Mouse (Mus musculus): Measurements from ENCODE around the gene Gpd2.

The Gpd2 gene

DNA sequence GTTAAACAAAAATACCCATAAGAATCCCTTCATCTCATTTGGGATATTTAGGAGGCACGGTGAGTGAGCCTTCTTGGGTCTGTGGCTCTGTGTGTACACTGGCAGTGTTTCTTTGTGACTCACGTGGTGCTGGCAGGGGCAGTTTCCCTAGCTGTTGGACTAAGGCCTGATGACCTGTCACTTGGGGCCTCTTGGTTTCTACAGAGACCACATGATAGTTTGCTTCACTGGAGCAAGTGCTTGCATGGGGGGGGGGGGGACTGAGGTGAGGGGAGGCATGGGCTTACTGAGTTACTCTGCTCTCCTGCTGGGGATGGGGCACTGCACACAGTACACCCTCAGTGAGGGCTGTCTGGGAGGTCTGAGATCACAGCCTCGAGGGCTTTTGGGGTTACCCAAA lies 64.1 kb downstream of the Gpd2 start:
- 33% methylated on average over 3 of the region's 3 CpGs for WGBS

DNA sequence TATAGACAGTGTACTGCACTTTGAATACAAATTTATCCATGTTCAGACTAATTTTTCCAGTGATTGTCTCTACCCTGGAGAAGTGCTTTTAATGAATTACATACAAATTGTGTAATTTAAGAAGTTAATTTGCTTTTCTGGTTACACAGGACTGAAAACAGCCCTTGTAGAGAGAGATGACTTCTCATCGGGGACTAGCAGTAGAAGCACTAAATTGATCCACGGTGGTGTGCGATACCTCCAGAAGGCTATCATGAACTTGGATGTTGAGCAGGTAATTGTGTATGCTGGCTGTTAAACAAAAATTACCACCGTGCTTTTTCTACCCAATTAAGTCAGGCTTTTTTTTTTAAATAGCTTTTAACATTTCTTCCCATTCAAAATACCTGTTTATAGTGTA lies 66.8 kb downstream of the Gpd2 start:
- 81% methylated on average over 4 of the region's 4 CpGs for WGBS

DNA sequence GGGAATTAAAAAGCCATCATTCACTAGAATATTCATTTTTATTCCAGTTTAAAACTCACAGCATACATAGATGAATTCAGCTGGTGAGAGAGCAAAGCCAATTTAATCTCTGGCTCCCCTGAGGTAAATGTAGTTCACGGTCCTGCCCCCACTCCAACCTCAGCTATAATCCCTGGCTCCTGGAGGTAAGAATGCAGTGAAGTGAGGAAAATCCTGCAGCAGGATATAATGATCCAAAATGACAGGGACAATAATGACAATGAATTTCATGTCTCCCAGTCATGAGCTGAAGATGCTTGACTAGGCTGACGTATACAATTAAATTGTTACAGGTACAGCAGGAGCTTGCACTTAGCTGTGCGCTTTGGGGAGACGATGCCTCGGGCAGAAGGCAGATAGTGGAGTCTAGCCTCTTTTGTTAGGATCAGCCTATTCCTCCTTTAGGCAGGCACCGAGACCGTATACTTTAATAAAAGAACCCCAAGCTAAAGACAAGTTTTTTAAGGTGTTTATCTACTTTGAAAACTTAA lies 74.9 kb downstream of the Gpd2 start:
- 92% methylated on average over 7 of the region's 7 CpGs for WGBS

DNA sequence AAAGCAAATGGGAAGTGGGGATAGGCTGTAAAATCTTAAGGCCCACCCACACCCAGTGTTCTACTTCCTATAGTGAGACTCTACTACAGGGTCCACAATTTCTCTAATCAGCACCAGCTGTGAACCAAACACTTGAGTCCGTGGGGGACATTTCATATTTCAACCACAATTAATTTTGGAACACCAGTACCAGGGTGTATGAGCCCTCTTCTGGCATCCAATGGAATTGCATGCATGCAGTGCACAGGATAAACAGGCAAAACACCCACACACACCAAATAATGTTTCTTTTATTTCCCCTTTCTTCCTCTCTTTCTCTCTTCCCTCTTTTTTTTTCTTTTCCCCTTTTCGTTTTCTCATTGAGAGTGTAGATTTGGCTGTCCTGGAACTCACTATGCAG lies 78.6 kb downstream of the Gpd2 start:
- WGBS, result 54% methylated on average over 2 of the region's 2 CpGs

DNA sequence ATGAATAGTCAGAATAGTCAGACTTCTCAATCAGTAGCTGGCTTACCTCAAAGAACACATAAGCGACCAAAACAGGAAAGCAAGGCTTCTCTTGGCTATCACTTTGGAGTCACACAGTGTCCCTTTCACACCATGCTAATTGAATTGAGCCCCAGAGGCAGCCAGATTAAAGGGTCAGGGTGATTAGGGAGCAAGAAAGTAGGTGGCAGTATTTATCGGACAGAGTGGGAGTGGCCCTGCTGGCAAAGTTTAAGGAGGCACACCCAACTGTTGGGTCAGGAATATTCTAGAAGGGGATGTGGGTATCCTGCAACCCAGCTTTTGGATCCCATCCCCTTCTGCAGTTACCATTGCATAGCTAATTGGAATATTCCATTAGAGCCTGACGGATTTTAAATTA lies 80.9 kb downstream of the Gpd2 start:
- 74% methylated on average over 3 of the region's 3 CpGs for WGBS

DNA sequence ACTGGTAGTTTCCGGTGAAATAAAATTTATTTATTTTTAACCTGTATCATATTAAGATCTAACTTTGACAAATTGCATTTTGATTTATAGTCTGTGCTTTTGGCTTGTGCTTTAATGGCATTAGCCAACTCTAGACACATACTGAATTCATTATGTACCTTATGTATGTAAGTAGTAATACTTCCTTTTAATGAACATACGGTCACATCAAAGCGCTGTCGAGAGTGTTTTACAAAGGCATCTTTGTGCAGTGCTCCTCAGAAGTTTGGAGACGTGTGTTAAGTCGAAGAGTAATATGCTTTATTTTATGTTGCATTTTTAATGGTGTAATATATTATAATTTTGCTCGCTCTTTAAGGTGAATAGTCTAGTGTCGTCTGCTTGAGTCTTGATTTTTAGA lies 88.7 kb downstream of the Gpd2 start:
- WGBS, result 92% methylated on average over 8 of the region's 8 CpGs

DNA sequence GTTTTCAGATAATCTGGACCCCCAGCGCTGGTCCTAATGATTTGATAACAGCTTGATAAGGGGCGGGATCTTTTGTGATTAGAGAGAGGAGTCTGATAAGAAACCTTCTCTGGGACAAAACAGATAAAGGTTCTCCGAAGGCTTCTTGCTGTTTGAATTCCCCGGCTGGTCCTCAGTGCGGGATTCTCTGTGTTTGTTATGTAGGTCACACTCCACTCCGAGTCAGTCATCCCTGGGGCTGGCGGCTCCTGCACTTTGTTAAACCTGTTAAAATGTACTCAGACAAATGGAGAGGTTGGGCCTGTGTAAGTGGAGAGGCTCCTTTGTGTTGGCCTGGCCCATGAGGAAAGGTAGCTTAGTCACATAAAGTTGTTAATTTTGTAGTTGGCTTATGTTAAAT lies 91.9 kb downstream of the Gpd2 start:
- 90% methylated on average over 7 of the region's 7 CpGs for WGBS

DNA sequence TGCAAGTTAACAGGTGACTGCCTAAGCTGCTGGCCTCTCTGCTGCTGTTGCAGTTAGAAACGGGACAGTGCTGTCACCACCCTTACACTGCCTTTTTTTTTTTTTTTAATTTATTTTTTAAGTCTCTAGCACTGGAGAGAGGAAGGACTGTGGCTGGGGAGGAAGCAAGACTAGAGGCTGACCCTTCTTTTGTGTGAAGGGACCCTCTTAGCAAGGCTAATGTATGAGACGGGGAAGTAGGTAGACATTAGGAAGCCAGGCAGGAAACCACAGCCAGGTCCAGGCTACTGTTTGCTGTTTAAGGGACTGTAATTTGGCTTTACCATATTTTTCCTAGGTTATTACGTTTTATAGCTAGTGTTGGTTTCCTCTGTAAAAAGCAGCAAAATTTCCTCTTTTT lies 93.4 kb downstream of the Gpd2 start:
- WGBS, result 80% methylated on average over 3 of the region's 3 CpGs

DNA sequence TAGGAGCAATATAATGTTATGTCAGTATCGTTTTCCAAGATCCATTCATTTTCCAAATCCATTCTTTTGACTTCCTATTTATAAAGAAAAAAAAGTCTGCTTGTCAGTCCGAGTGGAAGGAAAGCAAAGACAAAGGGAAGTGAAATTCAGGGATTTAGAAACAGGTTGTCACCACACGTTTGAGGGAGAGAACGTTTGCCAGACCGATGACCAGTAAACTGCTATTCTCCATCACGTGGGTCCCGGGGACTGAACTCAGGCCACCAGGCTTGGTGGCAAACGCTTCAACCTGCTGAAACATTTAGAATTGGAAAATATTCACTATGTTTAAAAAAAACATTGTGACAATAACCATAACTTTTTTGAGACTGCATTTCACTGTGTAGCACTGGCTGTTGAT lies 93.8 kb downstream of the Gpd2 start:
- WGBS, result 79% methylated on average over 8 of the region's 8 CpGs

DNA sequence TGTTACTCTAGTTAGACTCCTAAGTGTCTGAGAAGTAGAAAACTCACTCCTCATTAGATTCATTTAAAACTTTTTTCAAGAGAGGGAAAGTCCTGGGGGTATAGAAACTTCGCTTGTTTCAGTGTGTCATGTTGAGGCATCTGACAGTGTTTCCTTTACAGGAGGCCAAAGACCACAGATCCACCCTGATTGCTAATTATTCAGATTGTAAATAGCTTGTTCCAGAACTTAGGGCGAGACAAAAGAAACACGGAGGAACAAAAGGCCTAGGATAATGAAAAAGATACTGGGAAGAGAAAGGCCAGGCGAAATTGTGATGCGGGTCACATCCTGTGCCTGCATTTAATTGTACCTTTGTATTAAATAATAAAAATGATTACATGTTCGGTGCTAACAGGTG lies 96.0 kb downstream of the Gpd2 start:
- WGBS, result 77% methylated on average over 6 of the region's 6 CpGs

DNA sequence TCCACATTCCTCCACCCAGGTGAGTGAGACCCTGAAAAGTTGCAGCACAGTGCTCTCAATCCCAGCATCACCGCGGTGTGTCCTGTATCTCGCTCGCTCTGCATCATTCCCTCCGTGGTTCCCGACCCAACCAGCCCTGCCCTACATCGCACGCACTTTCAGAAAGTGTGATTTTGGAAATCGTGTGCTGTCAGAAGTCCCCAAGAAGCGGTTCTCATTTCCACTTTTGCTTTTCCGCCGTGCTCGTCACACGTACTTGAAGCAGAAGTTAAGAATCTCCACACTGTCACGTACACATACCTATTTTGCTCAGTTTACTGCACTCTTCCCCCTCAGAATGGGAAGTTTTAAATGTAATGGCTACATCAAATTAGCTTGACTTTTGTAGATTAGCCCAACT lies 98.0 kb downstream of the Gpd2 start:
- WGBS, result 91% methylated on average over 15 of the region's 15 CpGs

DNA sequence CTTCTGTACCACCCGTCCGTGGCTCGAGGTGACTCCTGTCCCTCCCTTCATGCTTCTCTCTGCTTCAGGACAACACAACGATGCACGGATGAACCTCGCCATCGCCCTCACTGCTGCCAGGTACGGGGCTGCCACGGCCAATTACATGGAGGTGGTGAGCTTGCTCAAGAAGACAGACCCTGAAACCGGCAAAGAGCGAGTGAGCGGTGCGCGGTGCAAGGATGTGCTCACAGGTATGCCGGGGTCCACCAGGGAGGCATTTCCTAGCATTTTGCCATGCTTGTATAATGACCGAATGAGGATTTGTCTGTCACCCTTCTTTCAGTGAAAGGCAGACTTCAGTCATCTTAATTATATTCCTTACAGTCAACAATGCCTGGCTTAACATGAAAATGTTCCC lies 101.3 kb downstream of the Gpd2 start:
- 89% methylated on average over 16 of the region's 16 CpGs for WGBS

DNA sequence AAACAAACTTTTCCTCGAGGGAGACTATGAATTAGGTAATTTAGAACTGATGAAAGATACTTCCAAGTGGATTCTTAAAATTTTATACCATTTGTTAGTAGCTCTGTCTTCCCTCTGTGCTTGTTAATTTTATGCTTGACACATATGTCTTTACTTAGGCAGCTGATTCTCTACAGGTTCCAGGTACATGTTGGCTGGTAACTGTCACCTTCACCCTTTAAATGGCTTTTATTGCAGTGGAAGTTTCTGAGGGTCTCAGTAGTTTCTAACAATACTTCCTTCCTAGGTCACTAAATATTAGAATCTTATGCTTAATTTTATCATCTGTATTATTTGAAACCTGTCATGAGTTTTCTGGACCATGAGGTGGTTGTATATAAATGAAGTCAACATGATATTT lies 105.5 kb downstream of the Gpd2 start:
- 53% methylated on average over 1 of the region's 1 CpGs for WGBS

DNA sequence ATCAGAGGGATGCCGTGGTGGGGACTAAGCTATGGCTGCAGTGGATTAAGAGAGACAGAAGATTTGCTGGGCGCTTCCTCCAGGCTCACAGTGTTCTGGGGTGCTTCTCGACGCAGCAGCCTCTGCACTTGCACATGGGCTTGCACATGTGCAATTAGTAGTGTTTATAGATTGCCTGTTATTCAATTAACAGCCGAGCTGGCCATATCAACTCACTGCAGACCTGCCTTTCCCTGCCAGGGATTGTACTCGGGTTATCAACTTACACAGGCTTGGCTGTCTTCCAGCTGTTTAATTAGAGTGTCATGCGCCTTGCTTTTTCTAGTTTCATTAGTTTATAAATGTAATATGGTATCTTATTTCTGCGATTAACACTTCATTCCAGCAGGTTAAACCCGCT lies 113.2 kb downstream of the Gpd2 start:
- 66% methylated on average over 9 of the region's 9 CpGs for WGBS

DNA sequence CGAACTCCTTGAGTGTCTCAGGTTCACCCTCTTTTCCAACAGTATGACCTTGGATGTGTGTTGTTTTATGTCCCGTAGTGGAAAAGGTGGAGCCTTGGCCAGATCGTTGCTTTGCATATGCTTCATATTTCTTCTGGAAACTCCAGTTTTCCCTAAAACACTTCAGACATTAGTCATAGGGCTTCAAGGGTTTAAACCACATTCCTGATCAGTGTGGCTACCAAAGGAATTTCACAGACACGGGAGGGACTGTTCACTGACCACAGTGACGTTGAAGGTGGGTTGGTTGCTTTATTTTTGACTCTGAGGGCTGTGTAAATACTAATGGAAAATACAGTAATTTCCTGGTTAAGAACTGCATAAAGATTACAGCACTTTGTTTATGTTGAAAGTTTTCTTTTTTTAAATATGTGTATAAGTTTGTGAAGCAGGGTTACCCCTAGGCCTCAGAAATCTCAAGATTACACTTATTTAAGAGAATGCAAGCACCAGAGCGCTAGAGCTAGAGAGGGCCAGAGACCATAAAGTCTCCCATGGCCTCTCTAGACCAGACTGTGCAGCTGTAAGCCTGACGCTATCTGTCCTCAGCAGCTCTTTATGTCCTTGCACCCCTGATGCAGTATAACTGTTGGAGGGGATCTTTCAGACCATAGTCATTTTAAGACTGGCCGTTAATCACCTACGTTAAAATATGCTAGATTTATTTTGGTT lies 116.4 kb downstream of the Gpd2 start:
- 92% methylated on average over 9 of the region's 9 CpGs for WGBS

DNA sequence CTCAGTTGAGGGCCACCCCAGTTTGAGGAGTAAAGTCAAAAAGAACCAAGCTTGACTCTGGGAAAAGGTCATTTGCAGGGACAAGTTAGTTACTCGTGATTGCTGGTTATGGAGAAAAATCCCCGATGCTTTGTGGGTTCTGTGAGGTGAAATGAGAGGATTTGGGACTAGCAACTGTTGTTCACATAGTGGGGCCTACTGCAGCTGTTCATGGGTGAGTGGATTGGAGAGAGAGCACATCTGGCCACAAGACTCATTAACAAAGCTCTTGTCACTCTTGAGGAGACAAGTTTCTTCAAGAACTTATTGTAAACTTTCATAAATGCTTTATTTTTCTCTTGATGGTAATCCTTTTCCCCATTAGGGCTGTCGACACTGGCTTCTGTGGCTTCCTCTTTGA lies 117.4 kb downstream of the Gpd2 start:
- WGBS, result 82% methylated on average over 3 of the region's 3 CpGs

DNA sequence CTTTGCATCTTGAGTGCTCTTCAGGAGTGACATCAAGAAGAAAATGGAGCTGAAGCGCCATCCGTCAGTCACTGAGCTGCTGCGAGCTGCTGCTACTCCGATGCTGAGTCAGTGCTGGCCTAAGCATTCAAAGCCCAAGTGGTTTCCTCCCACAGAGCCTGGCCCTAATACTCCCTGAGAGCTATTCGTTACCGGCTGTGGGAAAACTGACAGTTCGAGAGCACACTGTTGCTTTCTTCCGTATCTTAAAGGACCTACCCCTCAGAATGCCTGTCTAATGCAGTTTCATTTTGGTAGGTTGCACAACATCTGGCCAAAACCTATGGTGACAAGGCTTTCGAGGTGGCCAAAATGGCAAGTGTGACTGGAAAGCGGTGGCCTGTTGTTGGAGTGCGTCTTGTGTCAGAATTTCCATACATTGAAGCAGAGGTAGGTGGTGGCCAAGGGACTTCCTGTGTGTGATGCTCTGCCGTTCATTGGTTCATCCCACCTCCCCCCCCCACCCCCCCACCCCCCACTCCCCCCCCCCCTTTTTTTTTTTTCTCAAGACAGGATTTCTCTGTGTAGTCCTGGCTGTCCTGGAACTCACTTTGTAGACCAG lies 118.9 kb downstream of the Gpd2 start:
- WGBS, result 87% methylated on average over 12 of the region's 12 CpGs

DNA sequence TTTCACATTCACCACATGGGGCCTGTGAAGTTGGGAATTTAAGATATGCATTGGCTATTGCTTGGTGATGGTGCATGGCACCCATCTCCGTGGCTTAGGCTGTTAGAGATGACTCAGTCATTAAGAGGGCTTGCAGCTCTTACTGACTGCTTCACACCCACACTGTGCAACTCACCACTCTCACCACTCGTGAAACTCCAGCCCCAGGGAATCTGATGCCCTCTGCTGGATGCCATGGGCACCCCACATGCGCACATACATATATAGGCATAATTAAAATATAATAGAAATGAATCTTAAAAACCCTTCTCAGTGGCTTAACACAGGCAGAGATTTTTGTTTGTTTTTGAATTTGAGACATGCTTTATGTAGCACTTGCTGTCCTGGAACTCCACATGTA lies 125.1 kb downstream of the Gpd2 start:
- WGBS, result 70% methylated on average over 3 of the region's 3 CpGs

DNA sequence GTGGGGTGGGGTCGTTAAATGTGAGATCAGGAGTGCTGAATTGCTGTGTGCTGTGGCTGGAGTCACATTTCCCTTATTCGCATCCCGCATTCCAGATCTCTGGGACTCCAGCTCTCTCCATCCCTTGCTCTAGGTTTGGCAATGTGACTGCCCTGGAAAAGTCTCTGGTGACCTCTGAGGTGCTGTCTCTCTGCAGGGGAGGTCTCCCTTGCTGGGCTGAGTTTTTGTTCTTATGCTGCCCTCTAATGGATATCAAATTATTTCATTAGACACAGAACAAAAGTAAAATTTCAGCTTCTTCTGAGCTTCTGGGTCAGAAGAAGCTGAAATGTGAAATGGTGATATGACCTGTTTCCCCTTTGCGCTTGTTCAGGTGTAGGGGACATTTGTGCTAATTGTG lies 137.2 kb downstream of the Gpd2 start:
- WGBS, result 52% methylated on average over 4 of the region's 4 CpGs

DNA sequence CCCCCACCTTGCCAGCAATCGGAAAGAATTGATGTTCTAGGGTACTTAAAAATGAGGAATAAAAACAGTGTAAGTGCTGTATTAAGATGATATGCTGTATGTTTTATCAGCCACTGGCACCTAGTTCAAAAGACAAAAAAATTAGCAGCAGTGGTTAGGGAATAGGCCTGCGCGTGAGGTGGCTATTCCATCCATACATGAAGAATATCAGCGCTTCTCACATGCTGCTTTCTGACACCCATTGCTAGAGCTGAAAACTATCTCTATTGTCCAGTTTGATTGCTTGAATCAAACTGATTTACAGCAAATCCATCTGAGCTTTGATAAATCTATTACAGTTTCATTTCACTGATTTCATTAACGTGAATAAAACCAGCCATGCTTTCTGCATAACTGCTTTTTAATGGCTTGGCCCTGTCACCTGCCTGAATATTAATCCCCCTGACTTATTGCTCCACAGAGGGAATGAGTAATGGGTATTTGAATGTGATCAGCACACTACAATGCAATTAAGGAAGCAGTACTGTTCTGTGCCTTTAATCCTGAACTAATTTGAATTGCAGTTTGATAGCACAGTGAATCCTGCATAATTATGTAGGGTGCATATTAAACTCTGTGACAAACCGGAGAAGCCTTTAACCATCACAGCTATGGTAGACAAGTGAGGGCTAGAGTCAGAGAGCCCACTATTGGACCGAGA lies 137.9 kb downstream of the Gpd2 start:
- 88% methylated on average over 7 of the region's 7 CpGs for WGBS

DNA sequence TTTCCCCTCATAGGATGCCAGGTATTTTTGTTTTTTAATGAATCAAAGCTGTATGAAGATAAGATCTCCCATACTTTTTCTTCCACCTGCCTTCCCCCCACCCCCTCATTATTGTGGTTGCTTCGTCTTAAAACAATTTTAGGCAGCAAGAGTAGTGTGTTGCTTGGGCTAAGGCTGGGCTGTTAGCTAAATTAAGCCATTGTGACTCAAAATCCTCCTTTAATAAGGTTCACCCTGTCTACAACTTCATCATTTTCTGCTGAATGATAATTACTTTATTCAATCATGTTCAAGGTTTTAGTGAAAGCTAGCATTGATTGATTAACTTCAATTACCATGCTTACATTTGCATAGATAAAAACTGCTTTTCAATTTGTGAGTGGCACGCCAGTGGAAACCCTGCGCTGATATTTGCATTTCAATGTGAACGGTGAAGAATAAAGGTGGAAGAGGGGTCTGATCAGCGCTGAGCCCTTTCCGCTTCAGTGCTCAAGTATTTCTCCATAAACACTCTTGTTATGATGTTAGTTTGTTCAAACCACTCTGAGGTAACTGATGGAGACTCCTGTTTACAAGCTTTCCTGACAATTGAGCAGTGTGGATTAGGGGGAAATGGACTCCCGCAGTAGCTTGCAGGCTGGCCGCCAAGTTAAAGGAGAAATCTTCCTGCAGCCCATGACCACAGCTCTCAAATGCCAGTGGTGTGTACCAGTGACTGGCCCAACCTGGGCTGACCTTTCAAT lies 140.9 kb downstream of the Gpd2 start:
- WGBS, result 48% methylated on average over 8 of the region's 8 CpGs

DNA sequence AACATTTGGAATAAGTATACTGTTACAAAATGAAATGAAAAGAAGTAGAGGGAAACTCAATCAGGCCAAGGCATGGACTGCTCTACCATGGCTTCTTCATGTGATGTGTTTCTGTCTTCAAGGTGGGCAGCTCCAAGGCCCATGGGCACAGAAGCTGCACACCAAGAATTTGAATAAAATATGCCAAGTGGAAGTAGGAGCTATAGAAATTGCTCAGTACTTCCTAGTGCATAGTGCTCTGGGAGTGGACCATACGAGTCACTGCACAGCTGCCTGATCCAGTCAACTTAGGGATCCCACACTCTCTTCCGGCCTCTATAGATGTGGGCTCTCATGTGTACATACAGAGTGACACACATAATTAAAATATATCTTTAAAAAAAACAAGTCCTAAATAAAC lies 147.2 kb downstream of the Gpd2 start:
- whole genome bisulfite sequencing, result 90% methylated on average over 2 of the region's 2 CpGs

Measured in cerebral cortex, adult 2 months (tissue).